Mouse (Mus musculus): Measurements from ENCODE around the gene Akr1b8.
A peak's percentile ranks its signal among the peaks of the same experiment; 100 is the strongest.
"Not testable (repeated sequence)": the region's sequence is repeated elsewhere in the genome, so short reads cannot be mapped to it uniquely, and the experiment has no call there.

Akr1b8 gene

GRCm38 (mm10) chr6:34350037-34350699 lies 3.8 kb upstream of the Akr1b8 start:
- no peak for DNase-seq (ENCODE audit: low spot score)

DNA sequence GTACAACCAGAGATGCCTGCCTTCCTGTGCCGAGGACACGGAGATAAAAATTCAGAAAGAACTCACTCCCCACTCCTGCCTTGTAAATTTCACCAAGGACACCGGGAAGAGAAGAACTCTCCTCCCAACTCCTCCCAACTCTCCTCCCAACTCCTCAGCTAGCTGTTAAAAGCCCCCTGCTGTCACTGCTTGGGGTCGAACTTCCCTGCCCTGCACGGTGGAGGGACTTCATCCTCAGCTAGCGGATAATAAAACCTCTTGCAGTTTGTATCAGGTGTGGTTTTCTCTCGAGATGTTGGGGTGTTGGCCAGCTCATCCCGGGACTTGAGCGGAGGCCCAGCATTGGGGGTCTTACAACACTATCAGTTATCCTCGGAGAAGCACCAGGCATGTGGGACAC lies 2.4 kb upstream of the Akr1b8 start:
- DNase-seq (ENCODE audit: low spot score), result not testable (repeated sequence)

- DNase-seq (ENCODE audit: low spot score), result no peak
Observed at GRCm38 (mm10) chr6:34352401-34352800, 1.5 kb upstream of the Akr1b8 start.

GRCm38 (mm10) chr6:34354354-34355348 lies 732 bp downstream of the Akr1b8 start:
- DNase-seq (ENCODE audit: low spot score), result no peak

GRCm38 (mm10) chr6:34355349-34355747 lies 1.4 kb downstream of the Akr1b8 start:
- DNase-seq (ENCODE audit: low spot score), result no peak

- no peak for DNase-seq (ENCODE audit: low spot score)
Observed at GRCm38 (mm10) chr6:34355841-34356240, 1.9 kb downstream of the Akr1b8 start.

GRCm38 (mm10) chr6:34364217-34365136 lies 10.6 kb downstream of the Akr1b8 start:
- DNase-seq (ENCODE audit: low spot score), result no peak

DNA sequence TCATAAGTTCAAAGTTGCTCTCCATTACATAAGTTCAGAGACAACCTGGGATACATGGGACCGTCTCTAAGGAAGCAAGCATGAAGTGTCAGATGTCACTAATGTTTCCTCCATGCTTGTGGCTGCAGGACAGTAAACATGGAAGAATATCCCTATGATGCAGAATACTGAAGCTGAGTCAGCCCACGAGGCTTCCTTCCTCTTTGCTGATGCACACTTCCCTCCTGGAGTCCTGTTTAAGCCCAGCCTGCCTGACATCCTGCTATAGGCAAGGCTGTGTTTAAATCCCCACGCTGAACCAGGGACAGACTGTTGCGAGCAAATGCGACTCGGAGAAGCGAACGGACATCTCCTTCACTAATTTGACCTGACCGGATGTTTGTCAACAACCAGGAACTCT lies 14.1 kb downstream of the Akr1b8 start:
- no peak for DNase-seq (ENCODE audit: low spot score)

DNA sequence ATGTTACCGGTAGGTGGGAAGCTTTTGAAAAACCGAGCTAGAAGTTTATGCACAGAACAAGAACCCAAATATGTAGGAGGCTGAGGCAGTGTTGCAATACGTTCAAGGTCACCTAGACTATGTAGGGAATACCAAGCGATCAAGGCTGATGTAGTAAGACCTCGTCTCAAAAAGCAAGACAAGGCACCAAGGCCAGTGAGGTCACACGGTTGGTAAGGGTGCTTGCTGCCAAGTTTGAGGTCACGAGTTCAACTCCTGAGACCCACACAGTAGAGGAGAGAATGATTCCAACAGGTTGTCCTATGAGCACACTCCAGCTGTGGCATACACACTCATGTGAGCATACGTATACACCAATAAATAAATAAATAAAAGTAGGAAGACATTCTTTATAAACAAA lies 16.2 kb downstream of the Akr1b8 start:
- DNase-seq (ENCODE audit: low spot score), result no peak

DNA sequence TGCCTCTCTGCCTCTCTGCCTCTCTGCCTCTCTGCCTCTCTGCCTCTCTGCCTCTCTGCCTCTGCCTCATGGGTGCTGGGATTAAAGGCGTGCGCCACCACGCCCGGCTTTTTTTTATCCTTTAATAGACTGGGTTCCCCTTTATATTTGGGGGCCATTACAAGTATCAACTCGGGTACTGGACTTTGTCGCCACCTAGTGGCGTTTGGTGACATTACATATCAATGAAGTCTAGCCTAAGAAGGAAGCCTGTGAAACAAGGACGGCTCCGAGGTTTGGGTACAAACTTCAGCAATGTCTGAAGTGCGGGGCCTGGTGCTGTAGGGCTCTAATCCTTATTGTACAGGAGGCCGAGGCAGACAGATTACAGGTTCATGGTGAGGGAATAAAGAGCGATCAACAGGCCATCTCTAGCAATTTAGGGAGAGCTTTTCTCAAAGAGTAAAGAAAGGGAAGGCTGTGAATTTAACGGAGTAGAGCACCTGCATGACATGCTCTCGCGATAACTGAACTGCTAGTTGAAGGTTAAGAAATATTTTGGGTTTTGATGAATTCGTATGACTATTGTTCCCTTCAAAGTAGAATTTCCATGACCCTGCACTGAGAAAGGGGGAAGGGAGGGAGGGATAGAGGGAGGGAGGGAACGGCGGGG lies 17.9 kb downstream of the Akr1b8 start:
- peak; percentile 63 for DNase-seq (ENCODE audit: low spot score)

- no peak for DNase-seq (ENCODE audit: low spot score)
Observed at GRCm38 (mm10) chr6:34373841-34374240, 19.9 kb downstream of the Akr1b8 start.

GRCm38 (mm10) chr6:34375888-34376287 lies 22.0 kb downstream of the Akr1b8 start:
- DNase-seq (ENCODE audit: low spot score), result not testable (repeated sequence)

DNA sequence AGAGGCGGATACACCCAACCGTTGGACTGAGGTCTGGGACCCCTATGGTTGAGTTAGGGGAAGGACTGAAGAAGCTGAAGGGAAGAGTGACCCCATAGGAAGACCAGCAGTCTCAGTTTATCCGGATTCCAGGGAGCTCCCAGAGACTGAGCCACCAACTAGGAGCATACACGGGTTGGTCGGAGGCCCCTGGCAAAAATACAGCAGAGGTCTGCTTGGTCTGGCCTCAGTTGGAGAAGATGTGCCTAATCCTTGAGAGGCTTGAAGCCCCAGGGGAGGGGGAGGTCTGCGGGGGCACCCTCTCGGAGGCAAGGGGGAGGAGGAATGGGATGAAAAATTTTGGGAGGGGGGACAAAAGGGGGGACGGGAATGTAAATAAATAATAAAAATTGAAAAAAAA lies 29.5 kb downstream of the Akr1b8 start:
- no peak for DNase-seq (ENCODE audit: low spot score)

- peak; percentile 23 for DNase-seq (ENCODE audit: low spot score)
Observed at GRCm38 (mm10) chr6:34384110-34384661, 30.3 kb downstream of the Akr1b8 start, which contains the start of gene Akr1b10. TSS of gene Akr1b10 (plus strand) at chr6:34384218.

GRCm38 (mm10) chr6:34384701-34385370 lies 30.9 kb downstream of the Akr1b8 start:
- DNase-seq (ENCODE audit: low spot score), result no peak

DNA sequence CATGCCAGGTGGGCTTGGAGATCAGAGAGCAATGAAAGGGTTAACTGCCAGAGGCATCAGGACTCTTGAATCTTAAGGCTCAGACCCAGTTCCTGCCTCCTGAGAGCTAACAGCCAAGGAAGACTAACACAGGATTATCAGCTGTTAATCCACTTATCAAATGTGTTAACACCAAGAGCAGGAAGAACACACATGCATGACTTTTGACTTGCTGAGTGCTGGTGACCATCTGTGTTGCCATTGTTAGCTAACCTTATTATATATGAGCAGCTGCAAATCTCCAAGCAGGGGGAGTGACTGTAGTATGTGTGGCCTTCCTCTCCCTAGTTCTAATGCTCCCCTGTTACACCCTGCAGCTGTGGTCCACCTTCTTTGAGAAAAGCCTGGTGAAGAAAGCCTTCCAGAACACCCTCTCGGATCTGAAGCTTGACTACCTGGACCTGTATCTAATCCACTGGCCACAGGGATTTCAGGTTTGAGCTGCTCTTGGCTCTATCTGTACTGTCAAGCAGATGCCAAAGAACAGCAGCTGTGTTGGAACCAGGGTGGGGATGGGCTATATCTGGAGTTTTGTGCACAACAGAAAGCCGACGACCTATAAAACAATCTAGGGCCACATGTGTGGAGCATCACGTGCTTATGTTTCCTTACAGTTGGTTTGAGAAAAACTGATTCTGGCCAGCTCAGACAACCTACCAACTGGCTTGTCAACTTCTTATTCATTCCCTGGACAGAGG lies 34.7 kb downstream of the Akr1b8 start:
- no peak for DNase-seq (ENCODE audit: low spot score)

DNA sequence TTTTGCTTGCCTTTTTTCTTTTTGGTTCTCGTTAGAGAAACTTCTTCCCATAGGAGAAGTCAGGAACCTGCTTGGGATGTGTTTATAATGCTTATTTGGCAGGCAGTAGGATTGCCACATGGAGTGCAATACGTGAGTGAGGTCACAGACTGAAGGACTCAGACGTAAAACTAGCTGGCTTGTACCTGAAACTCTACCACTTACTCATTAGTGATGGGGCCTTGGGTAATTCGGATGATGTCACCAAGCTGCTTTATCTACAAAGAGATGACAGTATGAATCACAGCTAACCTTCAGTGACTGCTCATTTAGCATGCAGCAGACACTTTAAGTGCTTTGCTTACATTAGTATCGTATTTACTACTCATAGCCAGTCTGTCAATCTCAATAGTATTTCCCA lies 42.0 kb downstream of the Akr1b8 start:
- no peak for DNase-seq (ENCODE audit: low spot score)

GRCm38 (mm10) chr6:34398431-34398830 lies 44.5 kb downstream of the Akr1b8 start:
- no peak for DNase-seq (ENCODE audit: low spot score)

DNA sequence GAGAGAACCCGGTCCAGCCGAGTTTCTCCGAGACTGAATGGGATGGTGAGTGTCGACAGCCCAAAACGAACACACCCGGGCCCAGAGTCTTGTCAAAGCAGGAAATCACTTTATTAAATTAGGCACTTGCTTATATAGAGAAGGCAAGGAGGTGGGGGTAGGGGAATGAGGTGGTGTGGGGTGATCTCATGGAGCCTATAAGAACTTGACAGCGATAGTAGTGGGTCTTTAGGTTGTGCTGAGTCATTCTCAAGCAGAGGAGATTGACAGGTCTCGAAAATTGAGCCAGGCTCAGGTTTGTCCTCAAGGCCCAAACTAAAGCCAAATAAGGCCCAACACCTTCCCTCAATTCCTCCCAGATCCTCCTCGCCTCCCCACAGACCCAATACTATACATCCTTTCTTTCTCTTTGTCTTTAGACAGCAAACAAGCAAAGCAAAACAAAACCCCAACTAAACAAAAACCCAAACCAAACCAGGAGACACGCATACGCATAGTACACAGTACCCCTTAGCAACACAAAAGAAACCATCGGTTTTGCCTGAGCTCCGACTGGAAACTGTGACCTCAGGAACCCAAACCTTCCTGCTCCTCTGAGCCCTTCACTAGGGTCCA lies 45.8 kb downstream of the Akr1b8 start:
- no peak for DNase-seq (ENCODE audit: low spot score)

Measured in spleen, adult 12 weeks (tissue).